Mouse (Mus musculus): ENCODE measurements around the gene Tmem256. TPM values are rescaled to one million over a fixed set of nuclear protein-coding genes. Genes with fewer than 3 reads are reported as not detected.

Tmem256 gene
- polyA plus RNA-seq, 1 experiment = 97.1 TPM

GRCm38 (mm10) chr11:69804972-69805909, 33.1 kb upstream of the Tmem256 start, which contains the start of gene Tmem102:
TSS of gene Tmem102 (minus strand) at chr11:69805624.
- Histone ChIP-seq H3K4me1 (ENCODE audit: control insufficient read depth, insufficient read depth, low read length) (no peaks in the 10 kb centered on the region), H3K27ac (ENCODE audit: insufficient read depth, low read length) (peak within 1 kb of the TSS; percentile 9; the same call in 1 of the 2 replicates), H3K36me3 (ENCODE audit: control insufficient read depth, insufficient read depth, low read length, poor library complexity, severe bottlenecking) (no peaks in the 10 kb centered on the region), H3K9me3 (replicated peaks; ENCODE audit: control insufficient read depth, insufficient read depth, low read length, poor library complexity, severe bottlenecking) (no peaks in the 10 kb centered on the region), H3K4me3 (ENCODE audit: low read depth, low read length) (peak within 1 kb of the TSS; percentile 76), H3K9ac (ENCODE audit: low read depth, poor library complexity, severe bottlenecking) (peak within 1 kb of the TSS; percentile 90), H3K27me3 (ENCODE audit: control insufficient read depth, insufficient read depth, low read length, poor library complexity, severe bottlenecking) (peaks cover 12% of the 10 kb centered on the region)
- TF ChIP-seq EP300 (IDR thresholded peaks at IDR 0.05; ENCODE audit: insufficient read depth, low read depth, low read length) = no peak
- peak; percentile 28 for TF ChIP-seq POLR2A (IDR thresholded peaks at IDR 0.05; ENCODE audit: insufficient read depth, low read length)

- H3K27me3 ChIP-seq (ENCODE audit: control insufficient read depth, insufficient read depth, low read length, poor library complexity, severe bottlenecking) = peaks cover 11% of the 10 kb centered on the region
- no peak overlapping the region for H3K9ac ChIP-seq (ENCODE audit: low read depth, poor library complexity, severe bottlenecking)
- no peak overlapping the region for H3K4me3 ChIP-seq (ENCODE audit: low read depth, low read length)
- H3K4me1 ChIP-seq (ENCODE audit: control insufficient read depth, insufficient read depth, low read length) = no peaks in the 10 kb centered on the region
- no peak for TF ChIP-seq POLR2A (IDR thresholded peaks at IDR 0.05; ENCODE audit: insufficient read depth, low read length)
- TF ChIP-seq EP300 (IDR thresholded peaks at IDR 0.05; ENCODE audit: insufficient read depth, low read depth, low read length) = no peak
- TF ChIP-seq CTCF (IDR thresholded peaks at IDR 0.05; ENCODE audit: low read depth, low read length) = no peak
- H3K27ac ChIP-seq (ENCODE audit: insufficient read depth, low read length) = no peak overlapping the region
- H3K36me3 ChIP-seq (ENCODE audit: control insufficient read depth, insufficient read depth, low read length, poor library complexity, severe bottlenecking) = no peaks in the 10 kb centered on the region
- H3K9me3 ChIP-seq (replicated peaks; ENCODE audit: control insufficient read depth, insufficient read depth, low read length, poor library complexity, severe bottlenecking) = no peaks in the 10 kb centered on the region
These were observed 31.9 kb upstream of the Tmem256 start for GRCm38 (mm10) chr11:69806378-69806777.

DNA sequence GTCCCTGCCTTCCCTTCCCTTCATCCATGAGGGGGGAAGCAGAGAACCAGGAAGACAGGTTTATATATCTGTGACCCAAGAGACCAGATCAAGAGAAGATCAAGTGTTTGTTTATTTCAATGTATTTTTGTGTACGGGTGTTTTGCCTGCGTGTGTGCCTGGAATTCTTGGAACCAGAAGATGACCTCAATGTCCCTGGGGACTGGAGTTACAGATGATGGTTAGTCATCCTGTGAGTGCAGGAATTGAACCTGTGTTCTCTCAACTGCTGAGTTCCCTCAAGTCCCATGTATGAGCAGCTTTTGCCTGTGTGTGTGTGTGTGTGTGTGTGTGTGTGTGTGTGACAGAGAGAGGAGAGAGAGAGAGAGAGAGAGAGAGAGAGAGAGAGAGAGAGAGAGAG, 30.7 kb upstream of the Tmem256 start:
- no peaks in the 10 kb centered on the region for H3K27me3 ChIP-seq (ENCODE audit: control insufficient read depth, insufficient read depth, low read length, poor library complexity, severe bottlenecking)
- TF ChIP-seq EP300 (IDR thresholded peaks at IDR 0.05; ENCODE audit: insufficient read depth, low read depth, low read length) = no peak
- TF ChIP-seq CTCF (IDR thresholded peaks at IDR 0.05; ENCODE audit: low read depth, low read length) = no peak
- TF ChIP-seq POLR2A (IDR thresholded peaks at IDR 0.05; ENCODE audit: insufficient read depth, low read length) = no peak
- H3K36me3 ChIP-seq (ENCODE audit: control insufficient read depth, insufficient read depth, low read length, poor library complexity, severe bottlenecking) = no peaks in the 10 kb centered on the region

GRCm38 (mm10) chr11:69810280-69810679, 28.0 kb upstream of the Tmem256 start:
- Histone ChIP-seq H3K4me3 (ENCODE audit: low read depth, low read length) (no peak overlapping the region), H3K27ac (ENCODE audit: insufficient read depth, low read length) (no peak overlapping the region), H3K27me3 (ENCODE audit: control insufficient read depth, insufficient read depth, low read length, poor library complexity, severe bottlenecking) (no peaks in the 10 kb centered on the region), H3K4me1 (ENCODE audit: control insufficient read depth, insufficient read depth, low read length) (no peaks in the 10 kb centered on the region), H3K36me3 (ENCODE audit: control insufficient read depth, insufficient read depth, low read length, poor library complexity, severe bottlenecking) (no peaks in the 10 kb centered on the region), H3K9ac (ENCODE audit: low read depth, poor library complexity, severe bottlenecking) (no peak overlapping the region), H3K9me3 (replicated peaks; ENCODE audit: control insufficient read depth, insufficient read depth, low read length, poor library complexity, severe bottlenecking) (no peaks in the 10 kb centered on the region)
- TF ChIP-seq EP300 (IDR thresholded peaks at IDR 0.05; ENCODE audit: insufficient read depth, low read depth, low read length) (no peak), POLR2A (IDR thresholded peaks at IDR 0.05; ENCODE audit: insufficient read depth, low read length) (no peak)

More for the DNA sequence above, 30.7 kb upstream of the Tmem256 start:
- Histone ChIP-seq H3K27ac (ENCODE audit: insufficient read depth, low read length) (no peak overlapping the region), H3K4me1 (ENCODE audit: control insufficient read depth, insufficient read depth, low read length) (no peaks in the 10 kb centered on the region), H3K4me3 (ENCODE audit: low read depth, low read length) (no peak overlapping the region), H3K9me3 (replicated peaks; ENCODE audit: control insufficient read depth, insufficient read depth, low read length, poor library complexity, severe bottlenecking) (no peaks in the 10 kb centered on the region), H3K9ac (ENCODE audit: low read depth, poor library complexity, severe bottlenecking) (no peak overlapping the region)

GRCm38 (mm10) chr11:69815155-69815554, 23.2 kb upstream of the Tmem256 start, which contains the start of gene Gm39566:
TSS of gene Gm39566 (minus strand) at chr11:69815298.
- Histone ChIP-seq H3K36me3 (ENCODE audit: control insufficient read depth, insufficient read depth, low read length, poor library complexity, severe bottlenecking) (no peaks in the 10 kb centered on the region), H3K9me3 (replicated peaks; ENCODE audit: control insufficient read depth, insufficient read depth, low read length, poor library complexity, severe bottlenecking) (no peaks in the 10 kb centered on the region), H3K4me3 (ENCODE audit: low read depth, low read length) (no peak within 1 kb of the TSS), H3K9ac (ENCODE audit: low read depth, poor library complexity, severe bottlenecking) (no peak within 1 kb of the TSS), H3K4me1 (ENCODE audit: control insufficient read depth, insufficient read depth, low read length) (no peaks in the 10 kb centered on the region), H3K27me3 (ENCODE audit: control insufficient read depth, insufficient read depth, low read length, poor library complexity, severe bottlenecking) (no peaks in the 10 kb centered on the region), H3K27ac (ENCODE audit: insufficient read depth, low read length) (no peak within 1 kb of the TSS)
- TF ChIP-seq POLR2A (IDR thresholded peaks at IDR 0.05; ENCODE audit: insufficient read depth, low read length) = no peak
- peak; percentile 41 for TF ChIP-seq CTCF (IDR thresholded peaks at IDR 0.05; ENCODE audit: low read depth, low read length)

DNA sequence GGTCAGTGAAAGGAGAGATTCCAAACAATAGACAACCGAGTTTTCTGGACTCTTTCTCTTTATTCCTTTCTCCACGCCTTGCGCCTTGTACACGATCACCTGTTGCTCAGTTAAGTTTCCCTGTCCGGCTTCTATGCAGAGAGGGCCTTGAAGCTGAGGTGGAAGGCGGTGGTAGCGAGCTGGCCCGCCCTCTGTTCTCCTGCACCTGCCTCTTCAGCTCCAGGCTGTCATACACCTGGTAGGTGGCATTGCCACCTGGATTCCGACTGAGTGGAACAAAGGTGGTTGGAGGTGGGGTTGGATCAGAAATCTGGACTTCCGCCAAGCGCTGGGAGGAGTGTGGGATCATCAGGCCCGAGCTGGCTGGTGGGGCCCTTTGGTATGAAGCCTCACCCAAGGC, 21.8 kb upstream of the Tmem256 start:
- H3K9ac ChIP-seq (ENCODE audit: low read depth, poor library complexity, severe bottlenecking) = peak overlapping the region; percentile 28; the same call in 1 of the 2 replicates
- TF ChIP-seq EP300 (IDR thresholded peaks at IDR 0.05; ENCODE audit: insufficient read depth, low read depth, low read length) (no peak), POLR2A (IDR thresholded peaks at IDR 0.05; ENCODE audit: insufficient read depth, low read length) (no peak), CTCF (IDR thresholded peaks at IDR 0.05; ENCODE audit: low read depth, low read length) (no peak)
- no peak overlapping the region for H3K27ac ChIP-seq (ENCODE audit: insufficient read depth, low read length)
- H3K4me1 ChIP-seq (ENCODE audit: control insufficient read depth, insufficient read depth, low read length) = no peaks in the 10 kb centered on the region
- H3K9me3 ChIP-seq (replicated peaks; ENCODE audit: control insufficient read depth, insufficient read depth, low read length, poor library complexity, severe bottlenecking) = no peaks in the 10 kb centered on the region
- H3K27me3 ChIP-seq (ENCODE audit: control insufficient read depth, insufficient read depth, low read length, poor library complexity, severe bottlenecking) = no peaks in the 10 kb centered on the region
- peak overlapping the region; percentile 45; the same call in 1 of the 2 replicates for H3K4me3 ChIP-seq (ENCODE audit: low read depth, low read length)
- no peaks in the 10 kb centered on the region for H3K36me3 ChIP-seq (ENCODE audit: control insufficient read depth, insufficient read depth, low read length, poor library complexity, severe bottlenecking)
